Mouse (Mus musculus): ENCODE measurements around the gene Nop58. TPM values are rescaled to one million over a fixed set of nuclear protein-coding genes. Genes with fewer than 3 reads are reported as not detected.

Gene Nop58
- polyA plus RNA-seq, 1 experiment from 2014 or later = 139 TPM

- no peaks in the 10 kb centered on the region for H3K4me1 ChIP-seq (ENCODE audit: control insufficient read depth, insufficient read depth, low read length)
- 90% methylated on average over 5 of the region's 5 CpGs for WGBS
- H3K27ac ChIP-seq (ENCODE audit: low read length) = no peak overlapping the region
- H3K36me3 ChIP-seq (ENCODE audit: control insufficient read depth, insufficient read depth, low read length) = peaks cover 41% of the 10 kb centered on the region
- H3K27me3 ChIP-seq (ENCODE audit: control insufficient read depth, insufficient read depth, low read depth, low read length) = no peaks in the 10 kb centered on the region
- ATAC-seq = no peak
- H3K4me3 ChIP-seq (ENCODE audit: low read depth, low read length) = no peak overlapping the region
- no peak overlapping the region for H3K4me2 ChIP-seq (ENCODE audit: low read length)
- H3K9me3 ChIP-seq (replicated peaks; ENCODE audit: control insufficient read depth, low read length, poor library complexity, severe bottlenecking) = no peaks in the 10 kb centered on the region
- H3K9ac ChIP-seq (ENCODE audit: low read depth, low read length) = no peak overlapping the region
Measured at GRCm38 (mm10) chr1:59697751-59698150, 13.0 kb downstream of the Nop58 start.

- no peak for ATAC-seq
- H3K9ac ChIP-seq (ENCODE audit: low read depth, low read length) = no peak overlapping the region
- WGBS = 96% methylated on average over 3 of the region's 3 CpGs
- no peaks in the 10 kb centered on the region for H3K4me1 ChIP-seq (ENCODE audit: control insufficient read depth, insufficient read depth, low read length)
- no peak overlapping the region for H3K27ac ChIP-seq (ENCODE audit: low read length)
- H3K36me3 ChIP-seq (ENCODE audit: control insufficient read depth, insufficient read depth, low read length) = peaks cover 41% of the 10 kb centered on the region
- H3K4me3 ChIP-seq (ENCODE audit: low read depth, low read length) = no peak overlapping the region
- H3K4me2 ChIP-seq (ENCODE audit: low read length) = no peak overlapping the region
- H3K9me3 ChIP-seq (replicated peaks; ENCODE audit: control insufficient read depth, low read length, poor library complexity, severe bottlenecking) = no peaks in the 10 kb centered on the region
- H3K27me3 ChIP-seq (ENCODE audit: control insufficient read depth, insufficient read depth, low read depth, low read length) = no peaks in the 10 kb centered on the region
Measured at GRCm38 (mm10) chr1:59698207-59698606, 13.4 kb downstream of the Nop58 start.

DNA sequence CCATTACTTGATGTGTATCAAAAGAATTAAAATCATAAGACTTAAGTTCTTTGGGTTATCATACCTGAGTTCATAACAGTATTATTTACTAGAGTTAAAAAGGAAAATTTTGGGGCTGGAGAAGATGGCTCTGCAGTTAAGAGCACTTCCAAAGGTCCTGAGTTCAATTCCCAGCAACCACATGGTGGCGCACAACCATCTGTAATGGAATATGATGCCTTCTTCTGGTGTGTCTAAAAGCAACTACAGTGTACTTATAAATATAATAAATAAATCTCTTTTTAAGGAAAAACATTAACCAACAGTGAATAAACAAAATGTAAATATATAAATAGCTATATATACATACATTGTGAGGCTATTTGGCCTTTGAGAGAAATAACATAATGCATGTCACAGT is 17.0 kb downstream of the Nop58 start:
- no peak overlapping the region for H3K9ac ChIP-seq (ENCODE audit: low read depth, low read length)
- no peak overlapping the region for H3K4me2 ChIP-seq (ENCODE audit: low read length)
- WGBS = 95% methylated on average over 1 of the region's 1 CpGs
- ATAC-seq = no peak
- no peak overlapping the region for H3K27ac ChIP-seq (ENCODE audit: low read length)
- H3K4me3 ChIP-seq (ENCODE audit: low read depth, low read length) = no peak overlapping the region
- H3K27me3 ChIP-seq (ENCODE audit: control insufficient read depth, insufficient read depth, low read depth, low read length) = no peaks in the 10 kb centered on the region
- no peaks in the 10 kb centered on the region for H3K4me1 ChIP-seq (ENCODE audit: control insufficient read depth, insufficient read depth, low read length)
- no peaks in the 10 kb centered on the region for H3K9me3 ChIP-seq (replicated peaks; ENCODE audit: control insufficient read depth, low read length, poor library complexity, severe bottlenecking)
- peaks cover 38% of the 10 kb centered on the region for H3K36me3 ChIP-seq (ENCODE audit: control insufficient read depth, insufficient read depth, low read length)

- WGBS = 56% methylated on average over 4 of the region's 4 CpGs
Measured at GRCm38 (mm10) chr1:59719900-59720299, 35.1 kb downstream of the Nop58 start.

GRCm38 (mm10) chr1:59725661-59726060 is 40.9 kb downstream of the Nop58 start:
- no peaks in the 10 kb centered on the region for H3K4me1 ChIP-seq (ENCODE audit: control insufficient read depth, insufficient read depth, low read length)
- H3K4me2 ChIP-seq (ENCODE audit: low read length) = no peak overlapping the region
- no peak for ATAC-seq
- H3K36me3 ChIP-seq (ENCODE audit: control insufficient read depth, insufficient read depth, low read length) = no peaks in the 10 kb centered on the region
- no peaks in the 10 kb centered on the region for H3K9me3 ChIP-seq (replicated peaks; ENCODE audit: control insufficient read depth, low read length, poor library complexity, severe bottlenecking)
- no peak overlapping the region for H3K9ac ChIP-seq (ENCODE audit: low read depth, low read length)
- no peaks in the 10 kb centered on the region for H3K27me3 ChIP-seq (ENCODE audit: control insufficient read depth, insufficient read depth, low read depth, low read length)
- no peak overlapping the region for H3K27ac ChIP-seq (ENCODE audit: low read length)
- no peak overlapping the region for H3K4me3 ChIP-seq (ENCODE audit: low read depth, low read length)
- WGBS = 43% methylated on average over 4 of the region's 4 CpGs

More at GRCm38 (mm10) chr1:59719900-59720299, 35.1 kb downstream of the Nop58 start:
- no peak for ATAC-seq
- H3K4me3 ChIP-seq (ENCODE audit: low read depth, low read length) = no peak overlapping the region
- H3K4me1 ChIP-seq (ENCODE audit: control insufficient read depth, insufficient read depth, low read length) = no peaks in the 10 kb centered on the region
- H3K27me3 ChIP-seq (ENCODE audit: control insufficient read depth, insufficient read depth, low read depth, low read length) = no peaks in the 10 kb centered on the region
- H3K27ac ChIP-seq (ENCODE audit: low read length) = no peak overlapping the region
- H3K4me2 ChIP-seq (ENCODE audit: low read length) = no peak overlapping the region
- no peaks in the 10 kb centered on the region for H3K9me3 ChIP-seq (replicated peaks; ENCODE audit: control insufficient read depth, low read length, poor library complexity, severe bottlenecking)
- H3K36me3 ChIP-seq (ENCODE audit: control insufficient read depth, insufficient read depth, low read length) = 0 out of 2 replicates have a peak, but pooled peaks cover 6% of the 10 kb centered on the region
- H3K9ac ChIP-seq (ENCODE audit: low read depth, low read length) = no peak overlapping the region

DNA sequence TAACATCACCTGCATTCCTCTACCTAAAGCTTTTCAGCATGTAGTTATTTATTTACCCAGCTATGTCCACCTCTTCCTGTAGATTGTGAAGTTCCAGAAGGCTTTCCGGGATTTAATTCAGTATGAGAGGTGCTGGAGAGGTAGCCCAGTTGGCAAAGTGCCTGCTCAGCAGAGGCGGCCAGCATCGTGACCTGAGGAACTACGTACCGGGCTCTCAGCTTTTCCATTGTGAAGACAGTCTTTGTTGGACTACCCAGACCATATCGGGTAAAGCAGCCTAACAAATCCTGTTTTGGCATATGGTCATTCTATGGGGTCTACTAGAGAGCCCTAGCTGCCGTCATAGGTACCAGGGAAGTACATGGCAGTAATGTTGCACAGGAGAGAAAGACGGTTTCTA is 45.3 kb downstream of the Nop58 start:
- Histone ChIP-seq H3K27me3 (ENCODE audit: control insufficient read depth, insufficient read depth, low read depth, low read length) (no peaks in the 10 kb centered on the region), H3K9ac (ENCODE audit: low read depth, low read length) (no peak overlapping the region), H3K9me3 (replicated peaks; ENCODE audit: control insufficient read depth, low read length, poor library complexity, severe bottlenecking) (no peaks in the 10 kb centered on the region), H3K27ac (ENCODE audit: low read length) (no peak overlapping the region), H3K4me2 (ENCODE audit: low read length) (no peak overlapping the region), H3K4me3 (ENCODE audit: low read depth, low read length) (no peak overlapping the region), H3K4me1 (ENCODE audit: control insufficient read depth, insufficient read depth, low read length) (no peaks in the 10 kb centered on the region), H3K36me3 (ENCODE audit: control insufficient read depth, insufficient read depth, low read length) (no peaks in the 10 kb centered on the region)
- ATAC-seq = no peak
- WGBS = 83% methylated on average over 8 of the region's 8 CpGs

DNA sequence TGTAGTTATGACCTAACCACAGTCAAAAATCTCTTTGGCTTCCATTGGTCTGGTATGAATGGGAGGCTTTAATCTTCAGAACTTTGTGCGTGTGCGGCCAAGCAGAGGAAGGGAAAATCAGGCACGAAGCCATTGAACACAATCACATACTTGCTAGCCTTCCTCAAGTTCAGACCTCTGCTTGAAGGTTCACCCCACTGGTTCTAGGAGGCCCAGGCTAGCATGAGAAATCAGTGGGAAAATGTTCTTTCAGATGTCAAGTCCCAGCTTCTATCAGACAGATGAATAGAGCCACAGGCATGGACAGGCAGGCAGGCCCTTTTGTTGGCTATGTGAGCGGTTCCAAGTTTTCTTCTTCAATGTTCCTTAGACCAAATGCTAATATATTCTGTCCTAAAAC is 46.0 kb downstream of the Nop58 start:
- H3K9me3 ChIP-seq (replicated peaks; ENCODE audit: control insufficient read depth, low read length, poor library complexity, severe bottlenecking) = no peaks in the 10 kb centered on the region
- ATAC-seq = no peak
- no peak overlapping the region for H3K27ac ChIP-seq (ENCODE audit: low read length)
- no peaks in the 10 kb centered on the region for H3K27me3 ChIP-seq (ENCODE audit: control insufficient read depth, insufficient read depth, low read depth, low read length)
- H3K36me3 ChIP-seq (ENCODE audit: control insufficient read depth, insufficient read depth, low read length) = no peaks in the 10 kb centered on the region
- H3K9ac ChIP-seq (ENCODE audit: low read depth, low read length) = no peak overlapping the region
- no peak overlapping the region for H3K4me3 ChIP-seq (ENCODE audit: low read depth, low read length)
- H3K4me1 ChIP-seq (ENCODE audit: control insufficient read depth, insufficient read depth, low read length) = no peaks in the 10 kb centered on the region
- WGBS = 52% methylated on average over 4 of the region's 4 CpGs
- no peak overlapping the region for H3K4me2 ChIP-seq (ENCODE audit: low read length)

DNA sequence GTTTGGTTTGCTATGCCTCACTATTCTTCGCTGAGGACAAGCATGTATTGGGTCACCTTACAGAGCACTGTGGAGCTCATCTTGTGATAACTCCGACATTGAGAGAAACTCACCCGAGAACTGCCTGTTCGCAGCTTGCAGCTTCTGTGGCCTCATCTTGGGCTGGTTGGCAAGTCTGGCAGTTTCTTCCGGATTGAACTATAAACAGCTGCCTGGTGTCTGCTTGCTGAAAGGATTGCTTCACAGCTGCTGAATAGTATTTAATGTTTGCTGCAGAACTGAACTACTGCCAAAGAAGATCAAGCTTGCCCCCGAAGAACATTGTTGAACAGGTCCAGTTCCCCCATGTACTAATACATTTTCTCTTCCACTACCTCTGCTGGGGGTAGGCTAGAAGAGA is 49.3 kb downstream of the Nop58 start:
- no peaks in the 10 kb centered on the region for H3K27me3 ChIP-seq (ENCODE audit: control insufficient read depth, insufficient read depth, low read depth, low read length)
- no peak for ATAC-seq

GRCm38 (mm10) chr1:59738768-59739414 is 54.1 kb downstream of the Nop58 start:
- H3K9ac ChIP-seq (ENCODE audit: low read depth, low read length) = no peak overlapping the region
- no peak overlapping the region for H3K4me3 ChIP-seq (ENCODE audit: low read depth, low read length)
- H3K4me2 ChIP-seq (ENCODE audit: low read length) = no peak overlapping the region
- H3K27me3 ChIP-seq (ENCODE audit: control insufficient read depth, insufficient read depth, low read depth, low read length) = no peaks in the 10 kb centered on the region
- no peak overlapping the region for H3K27ac ChIP-seq (ENCODE audit: low read length)
- no peaks in the 10 kb centered on the region for H3K4me1 ChIP-seq (ENCODE audit: control insufficient read depth, insufficient read depth, low read length)
- H3K36me3 ChIP-seq (ENCODE audit: control insufficient read depth, insufficient read depth, low read length) = no peaks in the 10 kb centered on the region
- 79% methylated on average over 6 of the region's 6 CpGs for WGBS
- ATAC-seq = no peak
- H3K9me3 ChIP-seq (replicated peaks; ENCODE audit: control insufficient read depth, low read length, poor library complexity, severe bottlenecking) = no peaks in the 10 kb centered on the region

More for the DNA sequence above, 49.3 kb downstream of the Nop58 start:
- Histone ChIP-seq H3K4me2 (ENCODE audit: low read length) (no peak overlapping the region), H3K9ac (ENCODE audit: low read depth, low read length) (no peak overlapping the region), H3K9me3 (replicated peaks; ENCODE audit: control insufficient read depth, low read length, poor library complexity, severe bottlenecking) (no peaks in the 10 kb centered on the region), H3K4me1 (ENCODE audit: control insufficient read depth, insufficient read depth, low read length) (no peaks in the 10 kb centered on the region), H3K4me3 (ENCODE audit: low read depth, low read length) (no peak overlapping the region), H3K36me3 (ENCODE audit: control insufficient read depth, insufficient read depth, low read length) (no peaks in the 10 kb centered on the region), H3K27ac (ENCODE audit: low read length) (no peak overlapping the region)
- 80% methylated on average over 6 of the region's 6 CpGs for WGBS
